Mouse (Mus musculus): ENCODE measurements around the gene Fcrls. TPM values are rescaled to one million over a fixed set of nuclear protein-coding genes. Genes with fewer than 3 reads are reported as not detected.

The Fcrls gene
- polyA plus RNA-seq (2014; fragmentation: Illumina TruSeq; extraction: RNeasy Lipid Tissue Mini Kit (QIAGEN cat#74804); ENCODE audit: low read depth, low replicate concordance): 1.3 TPM

DNA sequence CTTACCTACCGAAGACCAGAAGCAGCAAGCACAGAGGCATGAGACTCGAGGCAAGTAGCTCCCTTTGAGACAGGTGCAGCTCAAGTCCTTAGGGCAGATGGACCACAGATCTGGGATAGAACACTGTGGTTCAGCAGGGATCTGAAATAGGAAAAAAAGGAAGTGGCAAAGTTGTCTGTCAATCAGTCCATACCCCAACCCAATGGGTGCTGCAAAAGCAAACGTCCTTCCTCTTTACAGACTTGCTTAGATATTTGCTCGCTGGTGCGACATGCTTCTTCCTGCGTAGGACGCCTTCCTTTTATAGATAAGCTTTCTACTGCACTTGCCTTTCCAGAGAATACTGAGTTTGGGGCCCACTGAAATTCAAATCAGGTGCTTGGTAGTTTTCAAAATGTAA is at the start of gene Fcrls:
Gene Fcrls (minus strand): TSS at position 303 of the 400 bp plus-strand sequence.

Other genes with a start within 250 kb of the Fcrls start
- 7.9 TPM for gene Kirrel, start 89.0 kb downstream of the Fcrls start, polyA plus RNA-seq (2014; fragmentation: Illumina TruSeq; extraction: RNeasy Lipid Tissue Mini Kit (QIAGEN cat#74804); ENCODE audit: low read depth, low replicate concordance)
- gene Cd5l, start 94.1 kb upstream of the Fcrls start, polyA plus RNA-seq (2014; fragmentation: Illumina TruSeq; extraction: RNeasy Lipid Tissue Mini Kit (QIAGEN cat#74804); ENCODE audit: low read depth, low replicate concordance): not detected
- not detected for gene Fcrl1, start 112.6 kb upstream of the Fcrls start, polyA plus RNA-seq (2014; fragmentation: Illumina TruSeq; extraction: RNeasy Lipid Tissue Mini Kit (QIAGEN cat#74804); ENCODE audit: low read depth, low replicate concordance)
- not detected for gene Fcrl5, start 172.0 kb upstream of the Fcrls start, polyA plus RNA-seq (2014; fragmentation: Illumina TruSeq; extraction: RNeasy Lipid Tissue Mini Kit (QIAGEN cat#74804); ENCODE audit: low read depth, low replicate concordance)